Mouse (Mus musculus) CH12.LX (cell line): ENCODE measurements at regions not wholly inside any gene's neighbourhood (a gene's known extent, or its start where the extent isn't known, plus 50 kb on each side); places are given as distances from the start of the nearest gene placed in this dataset.

Experiments
- CTCF ChIP-seq, 2 experiments: IDR thresholded peaks in 1 of 2; conservative IDR thresholded peaks in 1 of 2; 2 replicates each; pipeline ENCODE4 v1.5.1; 2011 to 2012; ENCODE audit warnings: low read depth in 2 of 2, low read length in 2 of 2, improper control_type of control experiment in 1 of 2, inconsistent platforms in 1 of 2, mild to moderate bottlenecking in 1 of 2, moderate library complexity in 1 of 2
- EP300 ChIP-seq: IDR thresholded peaks from 2 replicates; pipeline ENCODE4 v1.6.1; 2011; ENCODE audit warnings: low read length, improper control_type of control experiment
- HCFC1 ChIP-seq: IDR thresholded peaks from 2 replicates; pipeline ENCODE4 v1.6.1; 2012; ENCODE audit warnings: low read depth, mild to moderate bottlenecking, inconsistent platforms, low read length, improper control_type of control experiment
- SIN3A ChIP-seq: IDR thresholded peaks from 2 replicates; pipeline ENCODE4 v1.6.1; 2012; ENCODE audit warnings: low read length, improper control_type of control experiment, inconsistent platforms

DNA sequence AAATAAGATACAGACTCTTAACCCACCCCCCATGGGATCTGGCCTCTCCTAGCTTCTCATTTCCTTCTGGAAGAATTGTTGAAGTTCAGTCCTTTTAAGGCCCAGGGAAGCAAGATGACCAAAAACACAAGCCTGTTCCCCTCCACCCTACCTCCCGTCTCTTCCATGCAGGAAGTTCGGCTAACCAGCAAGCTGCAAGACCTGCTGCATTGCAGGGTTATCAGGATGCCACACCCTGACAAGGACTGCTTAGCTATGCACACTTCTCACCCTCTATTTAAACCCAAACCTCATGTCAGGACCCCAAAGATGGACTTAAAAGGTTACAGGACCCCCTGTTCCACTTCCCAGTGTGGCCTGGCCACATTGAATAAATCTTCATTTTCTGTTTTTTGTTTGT is 119.2 kb upstream of the Lemd2 start:
- TF ChIP-seq HCFC1 (no peak), EP300 (no peak), CTCF (conservative IDR thresholded peaks at IDR 0.05 in 1 of 2, IDR thresholded peaks at IDR 0.05 in 1 of 2; ENCODE audit: low read depth in 2 of 2, low read length in 2 of 2) (no peak), SIN3A (no peak)
